Mouse (Mus musculus): ENCODE results near the gene Gbp7.

GRCm38 (mm10) chr3:142559632-142560228 is 29.6 kb downstream of the Gbp7 start, which contains the start of gene Gbp3:
- TF ChIP-seq POLR2A (IDR thresholded peaks at IDR 0.05; ENCODE audit: borderline replicate concordance, extremely low read depth, insufficient read depth, insufficient read length, poor library complexity, severe bottlenecking) (no peak), CTCF (IDR thresholded peaks at IDR 0.05; ENCODE audit: borderline replicate concordance, extremely low read depth, insufficient read depth, insufficient read length) (no peak)
